Mouse (Mus musculus): Measurements from ENCODE around the gene Rps15a. TPM values are rescaled to one million over a fixed set of nuclear protein-coding genes. Genes with fewer than 3 reads are reported as not detected.
A peak's percentile ranks its signal among the peaks of the same experiment; 100 is the strongest.

Rps15a gene
- polyA plus RNA-seq, 1 experiment from 2014 or later, result 579 TPM

DNA sequence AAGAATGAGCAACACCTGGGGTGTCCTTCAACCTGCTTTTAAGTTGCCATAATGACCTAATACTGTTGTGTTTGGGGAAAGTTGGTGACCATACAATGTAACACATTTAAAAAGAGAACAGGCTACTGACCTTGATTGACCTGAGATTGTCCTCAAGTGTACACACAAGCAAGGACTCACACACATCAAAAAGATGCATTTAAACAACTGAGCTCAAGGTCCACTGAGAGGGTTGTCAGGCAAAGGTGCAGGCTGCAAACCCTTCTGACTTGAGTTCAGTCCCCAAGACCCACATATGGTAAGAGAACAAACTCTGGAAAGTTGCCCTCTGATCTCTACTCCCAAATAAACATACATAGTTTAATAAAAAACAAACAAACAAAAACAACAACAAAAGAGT lies 9.7 kb upstream of the Rps15a start:
- no peak overlapping the region for H3K4me2 ChIP-seq
- no peaks in the 10 kb centered on the region for H3K27me3 ChIP-seq
- ATAC-seq (ENCODE audit: low FRiP score), result no peak
- peaks cover 44% of the 10 kb centered on the region for H3K36me3 ChIP-seq (replicated peaks)
- no peaks in the 10 kb centered on the region for H3K9me3 ChIP-seq
- peaks cover 28% of the 10 kb centered on the region for H3K4me1 ChIP-seq
- no peak overlapping the region for H3K27ac ChIP-seq
- H3K4me3 ChIP-seq (replicated peaks), result no peak overlapping the region
- H3K9ac ChIP-seq, result no peak overlapping the region

DNA sequence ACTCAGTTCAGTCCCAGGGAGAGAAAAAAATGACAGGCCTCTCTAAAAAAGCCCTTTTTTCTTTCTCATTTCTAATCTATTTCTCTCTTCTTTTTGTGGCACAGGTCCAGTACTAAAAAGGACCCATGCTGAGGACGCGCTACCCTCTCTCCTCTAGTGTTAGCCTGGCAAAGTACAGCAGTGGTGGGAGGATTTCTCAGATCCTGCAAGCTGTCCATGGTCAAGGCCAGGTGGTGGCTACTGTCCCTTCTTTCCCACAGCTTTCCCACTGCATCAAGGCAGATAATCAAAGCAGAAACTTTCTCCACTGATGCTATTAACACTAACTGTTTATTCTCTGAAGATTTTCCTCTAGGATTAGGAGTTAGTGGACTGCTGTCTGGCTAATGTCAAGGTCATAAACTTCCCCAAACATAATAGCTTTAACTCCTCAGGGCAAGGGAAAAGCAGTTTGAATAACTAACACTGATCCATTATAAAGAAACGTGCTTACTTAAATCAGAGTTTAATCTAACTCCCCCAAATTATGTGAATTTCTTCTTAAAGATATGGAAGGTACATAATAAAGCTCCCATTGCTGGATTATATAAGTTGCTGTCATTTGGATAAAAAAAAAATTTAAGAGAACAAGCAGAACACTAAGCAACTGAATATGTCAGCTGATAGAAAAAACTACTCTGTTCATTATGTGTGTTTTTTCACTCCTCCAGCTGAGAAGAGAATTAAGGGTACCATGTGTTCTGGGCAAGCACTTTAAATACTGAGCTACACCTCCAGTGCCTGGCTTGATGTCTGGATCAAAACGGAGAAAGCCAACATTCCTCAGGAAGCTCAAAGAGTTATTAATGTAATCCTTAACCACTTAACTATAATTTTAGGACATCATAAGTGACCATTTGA lies 7.8 kb upstream of the Rps15a start:
- Histone ChIP-seq H3K9ac (no peak overlapping the region), H3K4me2 (no peak overlapping the region), H3K27ac (no peak overlapping the region), H3K4me3 (replicated peaks) (no peak overlapping the region), H3K27me3 (no peaks in the 10 kb centered on the region), H3K9me3 (no peaks in the 10 kb centered on the region), H3K36me3 (replicated peaks) (peaks cover 64% of the 10 kb centered on the region), H3K4me1 (peaks cover 28% of the 10 kb centered on the region)
- no peak for ATAC-seq (ENCODE audit: low FRiP score)
- 93% methylated on average over 4 of the region's 4 CpGs for WGBS

GRCm38 (mm10) chr7:118122235-118122634 lies 6.2 kb upstream of the Rps15a start:
- Histone ChIP-seq H3K36me3 (replicated peaks) (peaks cover 72% of the 10 kb centered on the region), H3K4me2 (no peak overlapping the region), H3K27me3 (no peaks in the 10 kb centered on the region), H3K4me1 (peaks cover 17% of the 10 kb centered on the region), H3K27ac (no peak overlapping the region), H3K4me3 (replicated peaks) (no peak overlapping the region), H3K9ac (no peak overlapping the region), H3K9me3 (no peaks in the 10 kb centered on the region)
- ATAC-seq (ENCODE audit: low FRiP score), result no peak
- WGBS, result 96% methylated on average over 7 of the region's 7 CpGs

DNA sequence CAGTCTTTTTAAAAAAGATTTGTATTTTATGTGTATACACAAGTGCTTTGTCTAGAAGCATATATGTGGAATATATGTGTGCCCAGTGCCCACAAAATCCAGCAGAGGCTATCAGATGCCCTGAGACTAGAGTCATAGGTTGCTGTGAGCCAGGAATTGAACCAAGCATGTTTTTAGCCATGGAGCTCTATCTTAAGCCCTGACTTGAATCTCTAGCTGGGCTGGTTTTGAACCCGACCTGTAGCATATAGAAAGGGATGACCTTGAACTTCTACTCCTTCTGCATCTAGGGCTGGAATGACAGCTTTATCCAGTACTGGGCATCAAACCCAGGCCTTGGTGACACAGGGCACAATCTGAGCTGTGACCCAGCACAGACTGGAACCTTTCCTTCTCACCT lies 4.7 kb upstream of the Rps15a start:
- H3K36me3 ChIP-seq (replicated peaks), result peaks cover 59% of the 10 kb centered on the region
- no peak for ATAC-seq (ENCODE audit: low FRiP score)
- 82% methylated on average over 1 of the region's 1 CpGs for WGBS
- no peak overlapping the region for H3K9ac ChIP-seq
- H3K27me3 ChIP-seq, result no peaks in the 10 kb centered on the region
- H3K4me3 ChIP-seq (replicated peaks), result no peak overlapping the region
- H3K4me2 ChIP-seq, result no peak overlapping the region
- no peak overlapping the region for H3K27ac ChIP-seq
- H3K9me3 ChIP-seq, result no peaks in the 10 kb centered on the region
- peaks cover 7% of the 10 kb centered on the region; the same call in 1 of the 2 replicates for H3K4me1 ChIP-seq

GRCm38 (mm10) chr7:118119946-118120345 lies 4.0 kb upstream of the Rps15a start:
- peaks cover 12% of the 10 kb centered on the region for H3K4me1 ChIP-seq
- no peak overlapping the region for H3K4me3 ChIP-seq (replicated peaks)
- no peaks in the 10 kb centered on the region for H3K27me3 ChIP-seq
- peaks cover 57% of the 10 kb centered on the region for H3K36me3 ChIP-seq (replicated peaks)
- 88% methylated on average over 5 of the region's 5 CpGs for WGBS
- H3K9ac ChIP-seq, result no peak overlapping the region
- no peak overlapping the region for H3K4me2 ChIP-seq
- H3K9me3 ChIP-seq, result no peaks in the 10 kb centered on the region
- no peak for ATAC-seq (ENCODE audit: low FRiP score)
- no peak overlapping the region for H3K27ac ChIP-seq

GRCm38 (mm10) chr7:118119142-118119541 lies 3.2 kb upstream of the Rps15a start:
- peaks cover 58% of the 10 kb centered on the region for H3K36me3 ChIP-seq (replicated peaks)
- 62% methylated on average over 2 of the region's 2 CpGs for WGBS
- H3K9ac ChIP-seq, result no peak overlapping the region
- no peak overlapping the region for H3K4me2 ChIP-seq
- no peak overlapping the region for H3K27ac ChIP-seq
- no peaks in the 10 kb centered on the region for H3K27me3 ChIP-seq
- no peak overlapping the region for H3K4me3 ChIP-seq (replicated peaks)
- no peaks in the 10 kb centered on the region for H3K9me3 ChIP-seq
- H3K4me1 ChIP-seq, result peaks cover 16% of the 10 kb centered on the region
- ATAC-seq (ENCODE audit: low FRiP score), result no peak

DNA sequence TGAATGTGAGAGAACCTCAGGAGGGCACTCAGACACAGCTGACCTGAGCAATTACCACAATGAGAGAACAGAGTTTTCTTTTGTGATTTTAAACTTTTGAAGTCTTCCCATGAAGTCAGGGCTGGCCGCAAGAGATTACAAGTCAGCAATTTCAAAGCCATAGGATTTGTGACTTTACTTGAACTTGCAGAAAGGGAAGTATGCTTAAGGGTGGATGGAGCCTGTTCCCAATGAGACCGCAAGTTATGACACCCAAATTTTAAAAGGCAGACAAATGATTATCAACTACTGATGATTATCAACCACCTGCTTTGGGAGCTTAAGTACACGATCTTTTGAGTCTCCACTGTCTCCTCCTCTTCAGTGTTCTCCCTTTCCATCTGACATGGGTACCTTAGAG lies 2.4 kb upstream of the Rps15a start:
- no peak for ATAC-seq (ENCODE audit: low FRiP score)
- Histone ChIP-seq H3K4me3 (replicated peaks) (no peak overlapping the region), H3K9me3 (no peaks in the 10 kb centered on the region), H3K27ac (no peak overlapping the region), H3K4me2 (no peak overlapping the region), H3K36me3 (replicated peaks) (peaks cover 61% of the 10 kb centered on the region), H3K9ac (no peak overlapping the region), H3K4me1 (peaks cover 23% of the 10 kb centered on the region), H3K27me3 (no peaks in the 10 kb centered on the region)
- 86% methylated on average over 3 of the region's 3 CpGs for WGBS

- Histone ChIP-seq H3K4me3 (replicated peaks) (no peak overlapping the region), H3K4me2 (no peak overlapping the region), H3K4me1 (peaks cover 31% of the 10 kb centered on the region), H3K9ac (no peak overlapping the region; the same call in 1 of the 2 replicates), H3K9me3 (no peaks in the 10 kb centered on the region), H3K27ac (peak overlapping the region; percentile 71; the same call in 1 of the 2 replicates), H3K36me3 (replicated peaks) (peaks cover 62% of the 10 kb centered on the region), H3K27me3 (no peaks in the 10 kb centered on the region)
- 44% methylated on average over 4 of the region's 4 CpGs for WGBS
- ATAC-seq (ENCODE audit: low FRiP score), result no peak
Measured at GRCm38 (mm10) chr7:118117539-118118210, 1.7 kb upstream of the Rps15a start.

DNA sequence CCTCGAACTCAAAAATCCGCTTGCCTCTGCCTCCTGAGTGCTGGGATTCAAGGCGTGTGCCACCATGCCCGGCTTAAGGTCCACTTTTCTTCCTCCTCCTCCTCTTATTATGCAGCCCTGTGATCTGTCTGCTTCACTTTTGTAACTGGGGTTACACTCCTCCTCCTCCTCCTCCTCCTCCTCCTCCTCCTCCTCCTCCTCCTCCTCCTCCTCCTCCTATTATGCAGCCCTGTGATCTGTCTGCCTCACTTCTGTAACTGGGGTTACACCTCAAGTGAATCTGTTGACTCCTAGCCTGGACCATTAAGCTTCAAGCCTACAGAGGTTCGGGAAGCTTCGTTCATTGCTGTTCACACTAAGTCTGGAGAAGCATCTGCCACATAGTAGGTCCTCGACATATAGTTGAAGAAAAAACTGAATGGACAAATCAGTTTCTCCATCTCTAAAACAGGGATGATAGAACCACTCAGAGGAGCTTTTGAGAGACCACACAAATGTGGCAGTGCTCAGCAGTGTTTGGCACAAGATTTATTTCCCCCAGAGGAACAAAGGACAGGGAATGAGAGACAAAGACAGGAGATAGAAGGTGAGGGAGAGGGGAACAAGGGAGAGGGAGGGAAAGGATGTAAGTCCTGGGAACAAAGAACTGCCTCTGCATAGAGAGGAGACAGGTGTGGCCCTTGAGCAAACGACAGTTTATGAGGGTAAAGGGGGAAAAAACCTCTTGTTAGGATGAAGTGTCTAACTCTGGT lies 975 bp upstream of the Rps15a start:
- H3K27ac ChIP-seq, result peak overlapping the region; percentile 71
- H3K27me3 ChIP-seq, result no peaks in the 10 kb centered on the region
- WGBS, result 15% methylated on average over 8 of the region's 8 CpGs
- H3K4me3 ChIP-seq (replicated peaks), result peak overlapping the region; percentile 86
- no peak overlapping the region; the same call in 1 of the 2 replicates for H3K9ac ChIP-seq
- peak overlapping the region; percentile 61 for H3K4me2 ChIP-seq
- H3K4me1 ChIP-seq, result peaks cover 38% of the 10 kb centered on the region
- ATAC-seq (ENCODE audit: low FRiP score), result 0 out of 2 replicates have a peak, but pooled peaks have one; percentile 2
- peaks cover 64% of the 10 kb centered on the region for H3K36me3 ChIP-seq (replicated peaks)
- no peaks in the 10 kb centered on the region for H3K9me3 ChIP-seq

- peak overlapping the region; percentile 86 for H3K4me3 ChIP-seq (replicated peaks)
- peak overlapping the region; percentile 99 for H3K9ac ChIP-seq
- H3K4me2 ChIP-seq, result peak overlapping the region; percentile 94
- peaks cover 53% of the 10 kb centered on the region for H3K4me1 ChIP-seq
- no peaks in the 10 kb centered on the region for H3K27me3 ChIP-seq
- peak; percentile 64; the same call in 1 of the 2 replicates for ATAC-seq (ENCODE audit: low FRiP score)
- no peaks in the 10 kb centered on the region for H3K9me3 ChIP-seq
- H3K36me3 ChIP-seq (replicated peaks), result peaks cover 69% of the 10 kb centered on the region
- under 1% methylated on average over 20 of the region's 20 CpGs for WGBS
- peak overlapping the region; percentile 91 for H3K27ac ChIP-seq
Measured at GRCm38 (mm10) chr7:118115533-118115876, 483 bp downstream of the Rps15a start.

- Histone ChIP-seq H3K27ac (no peak overlapping the region), H3K4me1 (peaks cover 57% of the 10 kb centered on the region), H3K4me2 (peak overlapping the region; percentile 94), H3K9ac (peak overlapping the region; percentile 99; the same call in 1 of the 2 replicates), H3K27me3 (no peaks in the 10 kb centered on the region), H3K9me3 (no peaks in the 10 kb centered on the region), H3K4me3 (replicated peaks) (peak overlapping the region; percentile 86), H3K36me3 (replicated peaks) (peaks cover 69% of the 10 kb centered on the region)
- 80% methylated on average over 5 of the region's 5 CpGs for WGBS
- no peak for ATAC-seq (ENCODE audit: low FRiP score)
Measured at GRCm38 (mm10) chr7:118113541-118114297, 2.3 kb downstream of the Rps15a start.
